Mouse (Mus musculus) neutrophil, adult 83 days (primary cell): ENCODE measurements around the gene Odr4. TPM values are rescaled to one million over a fixed set of nuclear protein-coding genes. Genes with fewer than 3 reads are reported as not detected.

Experiments
- total RNA-seq, 2 experiments: library from RNA; stranded (reverse); gene quantifications; one replicate each; pipeline ENCODE4 v1.2.4; 2023

Odr4 gene
- total RNA-seq = 10 to 100 TPM; 17.9 to 25.9 TPM

GRCm38 (mm10) chr1:150392638-150393487, at the start of gene Odr4, which contains the start of gene Tpr:
Gene Odr4, minus strand, starts transcription at chr1:150393080.
Gene Tpr, plus strand, starts transcription at chr1:150392838.

DNA sequence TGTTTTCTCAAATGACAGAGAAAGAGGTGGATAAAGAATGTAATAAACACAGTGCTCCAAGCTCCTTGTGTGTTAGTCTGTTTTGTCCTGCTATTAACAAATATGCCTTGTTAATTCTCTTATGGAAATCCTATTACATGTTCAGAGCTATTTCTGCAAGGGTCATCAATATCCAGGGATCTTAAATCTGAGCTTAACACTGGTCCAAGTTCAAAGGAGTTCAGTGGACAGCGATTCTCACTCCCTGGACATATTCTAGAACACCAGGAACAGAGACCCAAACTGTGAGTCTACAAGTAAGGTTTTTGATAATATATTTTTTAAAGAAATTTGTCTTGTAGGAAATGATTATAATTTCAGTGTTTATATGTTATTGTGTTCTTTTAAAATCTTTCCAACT, 73.7 kb downstream of the Odr4 start, which contains the start of gene Pdc:
Gene Pdc (plus strand): TSS at position 213 of the 400 bp plus-strand sequence.

Other genes starting within 250 kb of the Odr4 start
- not detected for gene Pdc, start 73.7 kb downstream of the Odr4 start, total RNA-seq
- gene Tpr, start 242 bp downstream of the Odr4 start, total RNA-seq = 100 to 1,000 TPM; 166 to 187 TPM
- gene Prg4, start 73.1 kb upstream of the Odr4 start, total RNA-seq = under 1 TPM in 1 of 2 experiments, not detected in 1; 0.22 TPM